Mouse (Mus musculus): Measurements from ENCODE around the gene Galnt17. TPM values are rescaled to one million over a fixed set of nuclear protein-coding genes. Genes with fewer than 3 reads are reported as not detected.

Galnt17 gene
- polyA plus RNA-seq, 1 experiment: 0.08 TPM

DNA sequence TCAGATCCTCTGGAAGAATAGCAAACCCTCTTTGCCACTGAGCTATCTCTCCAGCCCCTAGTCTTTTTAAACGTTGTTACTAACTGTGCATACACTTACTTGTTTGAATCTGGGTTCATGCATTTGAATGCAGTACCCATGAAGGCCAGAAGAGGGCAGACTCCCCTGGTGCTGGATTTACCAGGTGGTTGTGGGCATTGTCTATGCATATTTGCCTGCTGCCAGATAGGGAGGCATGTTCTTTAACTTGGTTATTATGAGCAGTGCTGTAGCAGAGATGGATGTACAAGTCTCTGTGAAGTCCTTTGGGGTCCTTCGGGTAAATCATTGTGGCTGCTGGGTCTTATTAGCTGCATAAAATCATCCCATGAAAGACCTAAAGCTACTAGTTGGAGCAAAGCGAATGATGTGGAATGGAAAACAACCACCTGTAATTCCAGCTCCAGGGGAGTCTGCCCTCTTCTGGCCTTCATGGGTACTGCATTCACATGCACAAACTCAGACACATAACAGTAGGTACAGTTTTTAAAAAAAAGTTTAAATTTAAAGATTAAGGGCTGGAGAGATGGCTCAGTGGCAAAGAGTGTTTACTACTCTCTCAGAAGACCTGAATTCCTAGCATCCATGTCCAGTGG, 300.3 kb downstream of the Galnt17 start:
- Histone ChIP-seq H3K27me3 (ENCODE audit: control insufficient read depth, insufficient read depth, insufficient read length) (no peaks in the 10 kb centered on the region), H3K36me3 (ENCODE audit: control insufficient read depth, insufficient read depth) (no peaks in the 10 kb centered on the region), H3ac (ENCODE audit: control insufficient read depth, insufficient read length) (no peak overlapping the region), H3K4me2 (ENCODE audit: low read depth) (no peak overlapping the region), H3K79me2 (ENCODE audit: control insufficient read depth, insufficient read depth) (no peaks in the 10 kb centered on the region), H3K4me3 (no peak overlapping the region)
- TF ChIP-seq MYOG (IDR thresholded peaks at IDR 0.05; ENCODE audit: control insufficient read depth in 1 of 3, insufficient read depth in 1 of 3, insufficient read length in 2 of 3, low read depth in 2 of 3) (no peak), POLR2AphosphoS2 (IDR thresholded peaks at IDR 0.05; ENCODE audit: insufficient read length, low read depth) (no peak), MYOD1 (IDR thresholded peaks at IDR 0.05; ENCODE audit: control insufficient read depth in 1 of 3, insufficient read length in 2 of 3, low read depth in 2 of 3) (no peak), MAX (IDR thresholded peaks at IDR 0.05; ENCODE audit: low read depth) (no peak), SRF (IDR thresholded peaks at IDR 0.05; ENCODE audit: control insufficient read depth, insufficient read length, low read depth) (no peak), POLR2A (IDR thresholded peaks at IDR 0.05; ENCODE audit: insufficient read length, low read depth) (no peak), E2F4 (IDR thresholded peaks at IDR 0.05; ENCODE audit: insufficient read depth) (no peak), REST (IDR thresholded peaks at IDR 0.05; ENCODE audit: insufficient read depth, insufficient read length) (no peak), CEBPB (IDR thresholded peaks at IDR 0.05; ENCODE audit: insufficient read depth, poor library complexity, severe bottlenecking) (no peak), TCF12 (IDR thresholded peaks at IDR 0.05; ENCODE audit: insufficient read depth, poor library complexity, severe bottlenecking) (no peak), USF1 (IDR thresholded peaks at IDR 0.05; ENCODE audit: low read depth) (no peak), TCF3 (IDR thresholded peaks at IDR 0.05; ENCODE audit: insufficient read length, low read depth) (no peak)

GRCm38 (mm10) chr5:131007198-131007597, 301.1 kb downstream of the Galnt17 start:
- TF ChIP-seq MYOG (IDR thresholded peaks at IDR 0.05; ENCODE audit: control insufficient read depth in 1 of 3, insufficient read depth in 1 of 3, insufficient read length in 2 of 3, low read depth in 2 of 3) (no peak), MYOD1 (IDR thresholded peaks at IDR 0.05; ENCODE audit: control insufficient read depth in 1 of 3, insufficient read length in 2 of 3, low read depth in 2 of 3) (no peak), POLR2AphosphoS2 (IDR thresholded peaks at IDR 0.05; ENCODE audit: insufficient read length, low read depth) (no peak), CEBPB (IDR thresholded peaks at IDR 0.05; ENCODE audit: insufficient read depth, poor library complexity, severe bottlenecking) (no peak), POLR2A (IDR thresholded peaks at IDR 0.05; ENCODE audit: insufficient read length, low read depth) (no peak), TCF12 (IDR thresholded peaks at IDR 0.05; ENCODE audit: insufficient read depth, poor library complexity, severe bottlenecking) (no peak), E2F4 (IDR thresholded peaks at IDR 0.05; ENCODE audit: insufficient read depth) (no peak), SRF (IDR thresholded peaks at IDR 0.05; ENCODE audit: control insufficient read depth, insufficient read length, low read depth) (no peak), REST (IDR thresholded peaks at IDR 0.05; ENCODE audit: insufficient read depth, insufficient read length) (no peak), TCF3 (IDR thresholded peaks at IDR 0.05; ENCODE audit: insufficient read length, low read depth) (no peak), MAX (IDR thresholded peaks at IDR 0.05; ENCODE audit: low read depth) (no peak), USF1 (IDR thresholded peaks at IDR 0.05; ENCODE audit: low read depth) (no peak)
- Histone ChIP-seq H3K4me2 (ENCODE audit: low read depth) (no peak overlapping the region), H3K27me3 (ENCODE audit: control insufficient read depth, insufficient read depth, insufficient read length) (no peaks in the 10 kb centered on the region), H3K36me3 (ENCODE audit: control insufficient read depth, insufficient read depth) (no peaks in the 10 kb centered on the region), H3K4me3 (no peak overlapping the region), H3ac (ENCODE audit: control insufficient read depth, insufficient read length) (no peak overlapping the region), H3K79me2 (ENCODE audit: control insufficient read depth, insufficient read depth) (no peaks in the 10 kb centered on the region)

GRCm38 (mm10) chr5:131006524-131006923, 301.8 kb downstream of the Galnt17 start:
- no peak overlapping the region for H3ac ChIP-seq (ENCODE audit: control insufficient read depth, insufficient read length)
- TF ChIP-seq E2F4 (IDR thresholded peaks at IDR 0.05; ENCODE audit: insufficient read depth): no peak
- no peak for TF ChIP-seq REST (IDR thresholded peaks at IDR 0.05; ENCODE audit: insufficient read depth, insufficient read length)
- TF ChIP-seq MYOG (IDR thresholded peaks at IDR 0.05; ENCODE audit: control insufficient read depth in 1 of 3, insufficient read depth in 1 of 3, insufficient read length in 2 of 3, low read depth in 2 of 3): no peak
- no peak overlapping the region for H3K4me2 ChIP-seq (ENCODE audit: low read depth)
- no peaks in the 10 kb centered on the region for H3K27me3 ChIP-seq (ENCODE audit: control insufficient read depth, insufficient read depth, insufficient read length)
- no peaks in the 10 kb centered on the region for H3K79me2 ChIP-seq (ENCODE audit: control insufficient read depth, insufficient read depth)
- H3K4me3 ChIP-seq: no peak overlapping the region
- no peaks in the 10 kb centered on the region for H3K36me3 ChIP-seq (ENCODE audit: control insufficient read depth, insufficient read depth)

DNA sequence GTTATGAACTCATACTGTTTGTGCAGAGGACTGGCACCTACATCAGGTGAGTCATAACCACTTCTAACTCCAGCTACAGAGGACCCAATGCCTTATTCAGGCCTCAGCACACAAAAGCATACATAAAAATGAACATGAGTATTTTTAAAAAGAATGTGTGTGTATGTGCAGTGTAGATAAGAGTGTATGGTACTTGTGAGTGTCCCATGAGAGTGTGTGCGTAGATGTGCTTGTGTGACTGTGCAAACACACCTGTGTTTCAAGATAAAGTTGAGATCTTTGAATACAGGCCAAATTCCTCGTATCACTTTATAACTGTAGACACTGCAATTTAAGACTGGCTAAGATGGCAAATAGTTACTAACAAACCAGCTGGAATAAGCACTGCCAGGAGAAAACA, 307.7 kb downstream of the Galnt17 start:
- Histone ChIP-seq H3K36me3 (ENCODE audit: control insufficient read depth, insufficient read depth) (no peaks in the 10 kb centered on the region), H3K27me3 (ENCODE audit: control insufficient read depth, insufficient read depth, insufficient read length) (no peaks in the 10 kb centered on the region), H3K4me3 (no peak overlapping the region), H3K4me2 (ENCODE audit: low read depth) (no peak overlapping the region), H3K79me2 (ENCODE audit: control insufficient read depth, insufficient read depth) (no peaks in the 10 kb centered on the region), H3ac (ENCODE audit: control insufficient read depth, insufficient read length) (no peak overlapping the region)
- TF ChIP-seq MYOG (IDR thresholded peaks at IDR 0.05; ENCODE audit: control insufficient read depth in 1 of 3, insufficient read depth in 1 of 3, insufficient read length in 2 of 3, low read depth in 2 of 3) (no peak), MYOD1 (IDR thresholded peaks at IDR 0.05; ENCODE audit: control insufficient read depth in 1 of 3, insufficient read length in 2 of 3, low read depth in 2 of 3) (no peak), MAX (IDR thresholded peaks at IDR 0.05; ENCODE audit: low read depth) (no peak), CEBPB (IDR thresholded peaks at IDR 0.05; ENCODE audit: insufficient read depth, poor library complexity, severe bottlenecking) (no peak), POLR2AphosphoS2 (IDR thresholded peaks at IDR 0.05; ENCODE audit: insufficient read length, low read depth) (no peak), TCF12 (IDR thresholded peaks at IDR 0.05; ENCODE audit: insufficient read depth, poor library complexity, severe bottlenecking) (no peak), POLR2A (IDR thresholded peaks at IDR 0.05; ENCODE audit: insufficient read length, low read depth) (no peak), REST (IDR thresholded peaks at IDR 0.05; ENCODE audit: insufficient read depth, insufficient read length) (no peak), TCF3 (IDR thresholded peaks at IDR 0.05; ENCODE audit: insufficient read length, low read depth) (no peak), E2F4 (IDR thresholded peaks at IDR 0.05; ENCODE audit: insufficient read depth) (no peak)

DNA sequence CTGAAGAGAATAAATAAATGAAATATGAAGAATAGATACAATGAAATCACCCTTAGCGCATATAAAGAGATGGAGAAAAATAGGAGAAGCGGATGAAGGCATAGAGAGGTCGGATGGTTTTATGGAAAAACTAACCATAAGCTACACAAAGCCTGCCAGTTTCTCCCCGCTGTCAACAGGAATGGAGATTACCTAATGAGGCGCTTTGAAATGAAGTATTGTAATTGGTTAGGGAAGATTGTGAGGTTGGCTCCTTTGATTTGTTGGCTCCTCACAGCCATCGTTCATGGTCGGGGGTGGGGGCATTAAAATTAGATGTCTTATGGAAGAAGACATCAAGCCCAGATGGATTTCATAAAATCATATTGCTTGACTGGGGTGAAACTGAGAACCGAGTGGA, 329.0 kb downstream of the Galnt17 start:
- no peaks in the 10 kb centered on the region for H3K36me3 ChIP-seq (ENCODE audit: control insufficient read depth, insufficient read depth)
- H3K27me3 ChIP-seq (ENCODE audit: control insufficient read depth, insufficient read depth, insufficient read length): no peaks in the 10 kb centered on the region
- H3K79me2 ChIP-seq (ENCODE audit: control insufficient read depth, insufficient read depth): no peaks in the 10 kb centered on the region
- H3ac ChIP-seq (ENCODE audit: control insufficient read depth, insufficient read length): no peak overlapping the region
- TF ChIP-seq POLR2A (IDR thresholded peaks at IDR 0.05; ENCODE audit: insufficient read length, low read depth): no peak
- no peak for TF ChIP-seq MAX (IDR thresholded peaks at IDR 0.05; ENCODE audit: low read depth)
- TF ChIP-seq MYOG (IDR thresholded peaks at IDR 0.05; ENCODE audit: control insufficient read depth in 1 of 3, insufficient read depth in 1 of 3, insufficient read length in 2 of 3, low read depth in 2 of 3): no peak
- no peak for TF ChIP-seq USF1 (IDR thresholded peaks at IDR 0.05; ENCODE audit: low read depth)
- no peak for TF ChIP-seq SRF (IDR thresholded peaks at IDR 0.05; ENCODE audit: control insufficient read depth, insufficient read length, low read depth)
- no peak for TF ChIP-seq TCF3 (IDR thresholded peaks at IDR 0.05; ENCODE audit: insufficient read length, low read depth)
- no peak for TF ChIP-seq E2F4 (IDR thresholded peaks at IDR 0.05; ENCODE audit: insufficient read depth)
- TF ChIP-seq MYOD1 (IDR thresholded peaks at IDR 0.05; ENCODE audit: control insufficient read depth in 1 of 3, insufficient read length in 2 of 3, low read depth in 2 of 3): no peak
- TF ChIP-seq POLR2AphosphoS2 (IDR thresholded peaks at IDR 0.05; ENCODE audit: insufficient read length, low read depth): no peak
- no peak for TF ChIP-seq TCF12 (IDR thresholded peaks at IDR 0.05; ENCODE audit: insufficient read depth, poor library complexity, severe bottlenecking)
- no peak for TF ChIP-seq CEBPB (IDR thresholded peaks at IDR 0.05; ENCODE audit: insufficient read depth, poor library complexity, severe bottlenecking)
- TF ChIP-seq REST (IDR thresholded peaks at IDR 0.05; ENCODE audit: insufficient read depth, insufficient read length): no peak
- H3K4me3 ChIP-seq: no peak overlapping the region
- no peak overlapping the region for H3K4me2 ChIP-seq (ENCODE audit: low read depth)

All from myocyte (in vitro differentiated cells).